Mouse (Mus musculus) C2C12 (cell line): Measurements from ENCODE around the gene Smim17.

Experiments used
- CTCF ChIP-seq: IDR thresholded peaks from one replicate; pipeline ENCODE4 v1.5.1; 2011; ENCODE audit not compliant: control insufficient read depth, insufficient read depth, insufficient read length
- MAX ChIP-seq: IDR thresholded peaks from one replicate; pipeline ENCODE4 v1.6.1; 2011; ENCODE audit warnings: mild to moderate bottlenecking, control low read depth

DNA sequence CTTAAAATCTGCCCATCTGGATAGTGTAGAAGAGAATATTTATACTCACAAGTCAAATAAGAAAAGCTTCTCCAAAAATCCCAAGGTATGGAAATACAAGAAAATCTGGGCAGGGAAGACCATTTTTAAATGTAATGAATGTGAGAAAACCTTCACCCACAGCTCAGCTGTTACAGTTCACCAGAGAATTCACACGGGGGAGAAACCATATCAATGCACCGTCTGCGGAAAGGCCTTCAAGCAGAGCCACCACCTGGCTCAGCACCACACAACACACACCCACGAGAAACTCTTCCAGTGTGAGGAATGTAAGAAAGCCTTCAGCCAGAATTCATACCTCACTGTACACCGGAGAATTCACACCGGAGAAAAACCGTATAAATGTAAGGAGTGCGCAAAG, 20.1 kb upstream of the Smim17 start:
- no peak for TF ChIP-seq CTCF
- no peak for TF ChIP-seq MAX
